Mouse (Mus musculus): ENCODE data around the gene A230050P20Rik.

DNA sequence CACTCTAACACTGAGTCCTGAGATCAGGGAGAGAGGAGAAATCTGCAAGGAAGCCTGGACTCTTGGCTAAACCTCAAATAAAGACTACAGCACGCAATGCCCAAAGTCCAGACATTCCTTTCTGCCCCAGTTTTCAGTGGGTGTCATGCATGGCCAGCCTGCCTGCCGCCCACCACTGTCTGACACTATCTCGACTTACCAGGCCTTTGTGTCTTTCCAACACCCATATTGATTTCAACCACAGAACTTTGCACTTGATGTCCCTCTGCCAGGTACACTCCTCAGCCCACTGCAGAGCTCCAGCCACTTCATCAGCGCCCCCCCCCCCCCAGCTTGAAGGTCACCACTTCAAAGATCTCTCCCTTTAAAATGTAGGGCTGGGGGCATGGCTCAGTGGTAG is 6.2 kb upstream of the A230050P20Rik start:
- TF ChIP-seq CTCF (IDR thresholded peaks at IDR 0.05; ENCODE audit: control insufficient read depth, insufficient read depth, insufficient read length): no peak
- no peak for TF ChIP-seq MYOD1 (IDR thresholded peaks at IDR 0.05; ENCODE audit: control insufficient read depth, insufficient read length, low read depth)

Measured in C2C12 (cell line).